Mouse (Mus musculus) limb, embryonic 13.5 days (tissue): Measurements from ENCODE around the gene Mpdz. TPM values are rescaled to one million over a fixed set of nuclear protein-coding genes. Genes with fewer than 3 reads are reported as not detected.

Experiments used
- ATAC-seq: fragments of 200-750 bp; cut with Nextera tagmentation; 2 replicates; pipeline ENCODE4 v1.8.0; 2017; ENCODE audit warnings: low read depth, moderate number of reproducible peaks, moderate TSS enrichment; ENCODE audit not compliant: low FRiP score
- H3K27ac ChIP-seq: fragments of 300-500 bp; sonication (generic); 2 replicates; pipeline ENCODE4 v1.5.1; 2015; ENCODE audit warnings: inconsistent platforms, mild to moderate bottlenecking, moderate library complexity
- H3K27me3 ChIP-seq: fragments of 300-500 bp; sonication (generic); 2 replicates; pipeline ENCODE4 v1.6.1; 2015; ENCODE audit warnings: mild to moderate bottlenecking, inconsistent platforms
- H3K36me3 ChIP-seq: fragments of 300-500 bp; sonication (generic); 2 replicates; pipeline ENCODE4 v1.6.1; 2015; ENCODE audit warnings: inconsistent platforms, mild to moderate bottlenecking, moderate library complexity
- H3K4me1 ChIP-seq: fragments of 300-500 bp; sonication (generic); 2 replicates; pipeline ENCODE4 v1.6.1; 2015; ENCODE audit warnings: inconsistent platforms
- H3K4me2 ChIP-seq: fragments of 300-500 bp; sonication (generic); replicated peaks from 2 replicates; pipeline ENCODE4 v1.6.1; 2015; ENCODE audit warnings: inconsistent platforms, mild to moderate bottlenecking, moderate library complexity
- H3K4me3 ChIP-seq: fragments of 300-500 bp; sonication (generic); 2 replicates; pipeline ENCODE4 v1.5.1; 2015; ENCODE audit warnings: moderate library complexity, mild to moderate bottlenecking, inconsistent platforms
- H3K9ac ChIP-seq: fragments of 300-500 bp; sonication (generic); 2 replicates; pipeline ENCODE4 v1.6.1; 2015; ENCODE audit warnings: mild to moderate bottlenecking, inconsistent platforms
- H3K9me3 ChIP-seq: fragments of 300-500 bp; sonication (generic); 2 replicates; pipeline ENCODE4 v1.6.1; 2016; ENCODE audit warnings: inconsistent platforms
- WGBS: fragments of 180-500 bp; shearing (Covaris S2); methylation state at CpG from one replicate; pipeline ENCODE4 v1.1.7; 2015; 5-methylcytosine and 5-hydroxymethylcytosine counted together
- polyA plus RNA-seq: library from polyadenylated mRNA; unstranded; fragments of >200 nt; fragmentation: Nextera tagmentation; extraction: Ambion mirVana; gene quantifications from 2 replicates; pipeline ENCODE4 v1.2.1, GENCODE M21; 2015

Gene Mpdz
- polyA plus RNA-seq, 1 experiment from 2014 or later: 45.5 TPM

GRCm38 (mm10) chr4:81273067-81273466, 169.5 kb downstream of the Mpdz start:
- no peaks in the 10 kb centered on the region for H3K4me1 ChIP-seq
- H3K9ac ChIP-seq: no peak overlapping the region
- no peak overlapping the region for H3K27ac ChIP-seq
- H3K9me3 ChIP-seq: no peaks in the 10 kb centered on the region
- no peak for ATAC-seq
- no peak overlapping the region for H3K4me3 ChIP-seq
- H3K4me2 ChIP-seq: no peak overlapping the region
- H3K27me3 ChIP-seq: no peaks in the 10 kb centered on the region
- WGBS: 90% methylated on average over 2 of the region's 2 CpGs
- peaks cover 13% of the 10 kb centered on the region for H3K36me3 ChIP-seq

DNA sequence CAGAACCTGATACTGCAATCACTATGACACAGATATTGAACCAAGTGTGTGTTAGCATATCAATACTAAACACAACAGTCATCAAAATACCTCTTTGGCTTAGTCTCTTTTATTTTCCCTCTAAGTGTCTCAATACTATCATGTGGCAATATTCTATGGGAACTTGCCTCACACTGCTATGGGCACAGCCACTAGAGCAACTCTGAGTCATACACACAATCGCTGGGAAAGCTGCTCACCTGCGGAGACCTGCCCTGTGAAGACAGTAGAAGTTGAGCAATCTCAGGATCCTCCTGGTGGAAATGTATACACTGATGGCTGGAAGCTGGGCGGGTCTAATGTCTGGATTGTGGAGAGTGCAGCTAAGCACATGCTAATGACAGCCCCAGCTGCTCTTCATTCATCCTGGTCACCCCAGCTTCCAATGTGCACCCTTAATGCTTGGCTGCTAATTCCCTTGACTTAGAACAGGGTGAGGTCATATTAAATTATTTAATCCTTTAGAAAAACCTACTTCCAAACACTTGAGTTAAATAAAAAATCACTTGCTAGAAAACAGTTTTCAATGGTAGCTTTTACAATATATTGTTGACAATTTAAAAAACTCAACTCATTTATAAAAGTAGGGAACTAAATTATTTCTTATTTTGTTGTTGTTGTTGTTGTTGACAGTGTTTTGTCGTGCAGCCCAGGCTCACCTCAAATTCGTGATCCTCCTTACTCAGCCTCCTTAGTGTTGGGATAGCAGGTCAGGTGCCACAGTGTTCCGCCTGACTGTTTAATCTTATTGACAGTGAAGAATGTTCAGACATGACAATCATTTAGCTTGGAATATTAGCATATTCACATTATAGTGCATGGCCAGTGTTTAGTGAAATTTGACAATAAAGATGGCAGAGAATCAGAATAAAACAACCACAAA, 189.5 kb downstream of the Mpdz start:
- Histone ChIP-seq H3K4me2 (no peak overlapping the region), H3K4me1 (peaks cover 3% of the 10 kb centered on the region; the same call in 1 of the 2 replicates), H3K27me3 (no peaks in the 10 kb centered on the region), H3K9ac (no peak overlapping the region), H3K9me3 (no peaks in the 10 kb centered on the region), H3K27ac (no peak overlapping the region), H3K4me3 (no peak overlapping the region), H3K36me3 (no peaks in the 10 kb centered on the region)
- ATAC-seq: no peak
- WGBS: 77% methylated on average over 6 of the region's 6 CpGs

- H3K36me3 ChIP-seq: no peaks in the 10 kb centered on the region
- no peaks in the 10 kb centered on the region for H3K27me3 ChIP-seq
- 93% methylated on average over 1 of the region's 1 CpGs for WGBS
- no peak for ATAC-seq
- H3K27ac ChIP-seq: no peak overlapping the region
- H3K4me3 ChIP-seq: no peak overlapping the region
- H3K9ac ChIP-seq: no peak overlapping the region
- no peaks in the 10 kb centered on the region for H3K9me3 ChIP-seq
- peaks cover 3% of the 10 kb centered on the region; the same call in 1 of the 2 replicates for H3K4me1 ChIP-seq
- no peak overlapping the region for H3K4me2 ChIP-seq
Observed at GRCm38 (mm10) chr4:81252334-81252733, 190.3 kb downstream of the Mpdz start.

GRCm38 (mm10) chr4:81251934-81252333, 190.7 kb downstream of the Mpdz start:
- H3K9me3 ChIP-seq: no peaks in the 10 kb centered on the region
- WGBS: 10% methylated on average over 5 of the region's 5 CpGs
- H3K4me1 ChIP-seq: peaks cover 3% of the 10 kb centered on the region; the same call in 1 of the 2 replicates
- H3K4me2 ChIP-seq: no peak overlapping the region
- no peak overlapping the region for H3K4me3 ChIP-seq
- no peak for ATAC-seq
- H3K36me3 ChIP-seq: no peaks in the 10 kb centered on the region
- no peak overlapping the region for H3K9ac ChIP-seq
- no peaks in the 10 kb centered on the region for H3K27me3 ChIP-seq
- H3K27ac ChIP-seq: no peak overlapping the region

DNA sequence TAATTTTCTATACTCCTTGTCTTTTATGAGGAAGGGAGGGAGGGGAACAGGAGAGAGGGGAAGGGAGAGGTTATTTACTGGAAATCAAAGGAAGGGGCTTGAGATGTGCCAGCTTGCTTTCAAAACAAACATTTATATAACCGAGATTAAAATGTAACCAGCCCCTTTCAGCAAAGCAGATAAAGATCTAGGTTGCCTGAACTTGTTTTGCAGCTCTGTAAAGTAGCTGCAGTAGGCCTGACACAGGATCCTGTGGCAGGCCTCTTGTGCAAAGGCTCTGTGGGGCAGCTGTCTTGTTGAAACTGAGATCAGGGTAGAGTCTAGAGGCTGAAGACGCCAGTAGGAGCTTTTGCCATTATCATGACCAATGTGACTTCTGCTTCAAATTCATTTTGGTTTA, 193.4 kb downstream of the Mpdz start:
- ATAC-seq: no peak
- H3K27me3 ChIP-seq: no peaks in the 10 kb centered on the region
- no peak overlapping the region for H3K4me3 ChIP-seq
- no peaks in the 10 kb centered on the region for H3K9me3 ChIP-seq
- no peak overlapping the region for H3K27ac ChIP-seq
- WGBS: 57% methylated on average over 2 of the region's 2 CpGs
- peaks cover 3% of the 10 kb centered on the region; the same call in 1 of the 2 replicates for H3K4me1 ChIP-seq
- H3K9ac ChIP-seq: no peak overlapping the region
- no peaks in the 10 kb centered on the region for H3K36me3 ChIP-seq
- no peak overlapping the region for H3K4me2 ChIP-seq

DNA sequence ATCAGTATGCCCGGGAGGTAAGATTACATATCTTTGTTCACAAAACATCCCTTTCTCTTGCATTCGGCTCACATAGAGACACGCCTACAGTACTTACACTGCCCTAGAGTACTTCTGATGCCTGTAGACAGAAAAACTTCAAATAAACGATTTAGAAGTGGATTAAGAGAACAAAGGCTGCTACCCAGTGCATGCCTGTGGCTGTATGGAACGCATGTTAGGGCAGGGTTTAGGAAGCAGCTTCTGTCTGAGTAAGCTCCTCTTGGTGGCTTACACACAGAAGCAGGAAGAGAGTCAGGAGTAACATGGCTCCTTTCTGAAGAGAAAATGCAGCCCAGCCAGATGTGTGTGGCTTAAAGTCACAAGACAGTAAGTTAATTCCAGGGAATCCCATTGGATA, 206.4 kb downstream of the Mpdz start:
- H3K4me2 ChIP-seq: no peak overlapping the region
- H3K9me3 ChIP-seq: no peaks in the 10 kb centered on the region
- H3K27me3 ChIP-seq: no peaks in the 10 kb centered on the region
- no peak overlapping the region for H3K4me3 ChIP-seq
- no peaks in the 10 kb centered on the region for H3K36me3 ChIP-seq
- ATAC-seq: no peak
- WGBS: 77% methylated on average over 5 of the region's 5 CpGs
- no peaks in the 10 kb centered on the region for H3K4me1 ChIP-seq
- no peak overlapping the region for H3K27ac ChIP-seq
- no peak overlapping the region for H3K9ac ChIP-seq
